Mouse (Mus musculus) neural tube, embryonic 15.5 days (tissue): ENCODE measurements around the gene Iqce. TPM values are rescaled to one million over a fixed set of nuclear protein-coding genes. Genes with fewer than 3 reads are reported as not detected.

Experiments used
- ATAC-seq: fragments of 200-750 bp; cut with Nextera tagmentation; 2 replicates; pipeline ENCODE4 v1.8.0; 2017; ENCODE audit warnings: mild to moderate bottlenecking, moderate TSS enrichment, moderate library complexity; ENCODE audit not compliant: low FRiP score
- H3K27ac ChIP-seq: fragments of 300-500 bp; sonication (generic); replicated peaks from 2 replicates; pipeline ENCODE4 v1.5.1; 2015; ENCODE audit warnings: mild to moderate bottlenecking, inconsistent platforms
- H3K27me3 ChIP-seq: fragments of 300-500 bp; sonication (generic); replicated peaks from 2 replicates; pipeline ENCODE4 v1.6.1; 2015; ENCODE audit warnings: inconsistent platforms
- H3K36me3 ChIP-seq: fragments of 300-500 bp; sonication (generic); 2 replicates; pipeline ENCODE4 v1.6.1; 2015; ENCODE audit warnings: inconsistent platforms
- H3K4me1 ChIP-seq: fragments of 300-500 bp; sonication (generic); 2 replicates; pipeline ENCODE4 v1.6.1; 2015; ENCODE audit warnings: inconsistent platforms
- H3K4me2 ChIP-seq: fragments of 300-500 bp; sonication (generic); 2 replicates; pipeline ENCODE4 v1.6.1; 2015; ENCODE audit warnings: inconsistent platforms, mild to moderate bottlenecking, moderate library complexity
- H3K4me3 ChIP-seq: fragments of 300-500 bp; sonication (generic); replicated peaks from 2 replicates; pipeline ENCODE4 v1.5.1; 2015; ENCODE audit warnings: mild to moderate bottlenecking, inconsistent platforms
- H3K9ac ChIP-seq: fragments of 300-500 bp; sonication (generic); replicated peaks from 2 replicates; pipeline ENCODE4 v1.6.1; 2015; ENCODE audit warnings: mild to moderate bottlenecking, inconsistent platforms
- H3K9me3 ChIP-seq: fragments of 300-500 bp; sonication (generic); replicated peaks from 2 replicates; pipeline ENCODE4 v1.6.1; 2016; ENCODE audit warnings: inconsistent platforms
- WGBS: fragments of 180-500 bp; shearing (Covaris S2); methylation state at CpG from one replicate; pipeline ENCODE4 v1.1.7; 2015; ENCODE audit warnings: mixed read lengths; 5-methylcytosine and 5-hydroxymethylcytosine counted together
- polyA plus RNA-seq: library from polyadenylated mRNA; unstranded; fragments of >200 nt; fragmentation: Nextera tagmentation; extraction: Ambion mirVana; gene quantifications from 2 replicates; pipeline ENCODE4 v1.2.1, GENCODE M21; 2015

Gene Iqce
- polyA plus RNA-seq, 1 experiment from 2014 or later, result 26.2 TPM

DNA sequence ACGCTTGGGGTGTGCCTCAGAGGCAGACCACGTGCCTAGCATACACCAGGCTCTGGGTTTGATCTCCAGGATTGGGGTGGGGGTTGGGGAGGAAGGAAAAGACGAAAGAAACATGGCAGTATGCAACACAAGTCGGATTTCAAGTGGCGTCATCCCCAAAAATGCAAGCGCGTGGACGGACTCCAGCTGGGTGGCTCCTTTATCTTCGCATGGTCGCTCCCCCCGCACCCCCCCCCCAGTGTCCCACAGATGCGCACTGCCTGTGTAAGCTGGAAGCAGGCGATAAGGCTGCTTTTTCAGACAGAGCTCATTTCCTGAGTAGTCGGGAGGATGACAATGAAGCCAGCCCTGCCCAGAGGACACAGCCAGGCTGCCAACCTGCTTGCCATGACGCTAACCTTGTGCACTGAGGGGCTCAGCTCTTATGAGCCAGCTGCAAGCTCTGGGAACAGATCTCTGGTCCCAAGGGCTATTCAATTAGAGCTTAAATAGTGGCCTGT is 57.4 kb downstream of the Iqce start:
- 0 out of 2 replicates have a peak overlapping the region, but pooled peaks have one; percentile 12 for H3K4me3 ChIP-seq
- no peaks in the 10 kb centered on the region for H3K27me3 ChIP-seq
- peak overlapping the region; percentile 33; the same call in 1 of the 2 replicates for H3K27ac ChIP-seq
- ATAC-seq, result no peak
- peaks cover 8% of the 10 kb centered on the region; the same call in 1 of the 2 replicates for H3K36me3 ChIP-seq
- WGBS, result 58% methylated on average over 15 of the region's 15 CpGs
- H3K4me2 ChIP-seq, result peak overlapping the region; percentile 97
- H3K4me1 ChIP-seq, result peaks cover 86% of the 10 kb centered on the region
- no peaks in the 10 kb centered on the region for H3K9me3 ChIP-seq
- H3K9ac ChIP-seq, result peak overlapping the region; percentile 100; the same call in 1 of the 2 replicates

DNA sequence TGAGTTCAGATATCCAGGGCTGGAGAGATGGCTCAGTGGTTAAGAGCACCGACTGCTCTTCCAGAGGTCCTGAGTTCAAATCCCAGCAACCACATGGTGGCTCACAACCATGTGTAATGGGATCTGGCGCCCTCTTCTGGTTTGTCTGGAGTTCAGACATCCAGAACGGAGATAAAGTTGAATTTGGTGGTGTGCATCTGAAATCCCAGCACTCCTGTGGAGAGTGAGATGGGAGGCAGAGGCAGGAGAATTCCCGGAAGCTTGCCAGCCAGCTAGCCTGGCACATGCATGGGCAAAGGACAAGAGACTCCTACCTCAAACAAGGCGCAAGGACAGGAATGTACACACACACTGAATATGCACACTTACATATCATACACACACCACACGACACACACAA is 57.9 kb downstream of the Iqce start:
- Histone ChIP-seq H3K4me3 (no peak overlapping the region), H3K4me1 (peaks cover 86% of the 10 kb centered on the region), H3K36me3 (peaks cover 8% of the 10 kb centered on the region; the same call in 1 of the 2 replicates), H3K27me3 (no peaks in the 10 kb centered on the region), H3K9ac (no peak overlapping the region), H3K4me2 (peak overlapping the region; percentile 97; the same call in 1 of the 2 replicates), H3K27ac (no peak overlapping the region), H3K9me3 (no peaks in the 10 kb centered on the region)
- no peak for ATAC-seq
- 84% methylated on average over 6 of the region's 6 CpGs for WGBS

DNA sequence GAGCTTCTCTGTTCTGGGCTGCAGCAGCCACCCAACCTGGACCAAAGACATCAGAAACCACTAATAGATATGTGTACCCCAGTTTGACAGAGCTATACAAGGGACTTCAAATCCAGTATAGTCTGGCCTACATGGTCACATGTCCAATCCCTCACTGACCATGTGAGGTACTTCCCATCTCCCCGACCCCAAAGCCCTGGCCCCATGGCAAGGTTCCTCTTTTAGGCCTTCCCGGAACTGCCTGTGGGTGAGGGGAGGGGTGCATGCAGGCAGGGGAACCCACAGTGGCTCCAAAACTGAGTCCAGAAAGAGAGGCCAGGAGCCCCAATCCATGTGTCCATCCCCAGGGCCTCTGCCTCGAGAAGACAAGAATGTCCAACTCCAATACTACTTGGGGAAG is 60.1 kb downstream of the Iqce start:
- no peaks in the 10 kb centered on the region for H3K27me3 ChIP-seq
- no peaks in the 10 kb centered on the region for H3K9me3 ChIP-seq
- no peak overlapping the region for H3K9ac ChIP-seq
- peaks cover 16% of the 10 kb centered on the region for H3K36me3 ChIP-seq
- no peak overlapping the region for H3K4me3 ChIP-seq
- 77% methylated on average over 3 of the region's 3 CpGs for whole genome bisulfite sequencing
- no peak overlapping the region for H3K4me2 ChIP-seq
- H3K4me1 ChIP-seq, result peaks cover 93% of the 10 kb centered on the region
- H3K27ac ChIP-seq, result peak overlapping the region; percentile 42; the same call in 1 of the 2 replicates
- no peak for ATAC-seq

DNA sequence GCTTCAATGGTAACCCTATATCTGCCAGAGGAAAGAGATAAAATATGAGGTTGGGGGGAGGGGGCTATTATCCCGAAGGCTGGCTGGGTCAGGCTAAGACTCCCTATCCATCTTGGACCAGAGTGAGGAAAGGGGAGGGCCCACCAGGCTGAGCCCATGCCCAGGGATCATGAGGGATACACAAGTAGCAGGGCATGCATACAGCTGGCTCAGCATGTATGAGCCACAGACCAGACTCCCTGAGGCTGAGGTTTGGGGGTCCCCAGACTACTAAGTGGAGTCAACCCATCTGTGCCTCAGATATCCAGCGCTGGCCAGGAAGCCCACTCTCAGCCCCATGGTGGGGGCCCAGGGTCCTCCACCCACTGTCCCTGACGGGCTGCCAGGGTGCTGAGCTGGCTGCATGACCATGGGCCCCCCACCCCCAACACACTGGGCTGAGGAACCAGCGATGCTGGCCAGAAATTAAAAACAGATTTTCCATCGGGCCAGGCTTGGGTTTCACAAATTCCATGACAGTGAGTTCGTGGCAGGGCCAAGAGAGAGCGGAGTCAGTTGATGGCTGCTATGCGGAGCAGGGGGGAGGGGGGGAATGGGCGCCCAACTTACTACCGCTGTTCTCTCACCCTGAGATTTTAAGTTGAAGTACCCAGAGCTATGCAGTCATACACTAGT is 60.8 kb downstream of the Iqce start:
- Histone ChIP-seq H3K9me3 (no peaks in the 10 kb centered on the region), H3K27ac (peak overlapping the region; percentile 42), H3K9ac (no peak overlapping the region), H3K27me3 (no peaks in the 10 kb centered on the region), H3K4me2 (peak overlapping the region; percentile 9; the same call in 1 of the 2 replicates), H3K36me3 (peaks cover 19% of the 10 kb centered on the region), H3K4me1 (peaks cover 90% of the 10 kb centered on the region), H3K4me3 (no peak overlapping the region)
- 64% methylated on average over 10 of the region's 10 CpGs for WGBS
- 0 out of 2 replicates have a peak, but pooled peaks have one; percentile 14 for ATAC-seq

DNA sequence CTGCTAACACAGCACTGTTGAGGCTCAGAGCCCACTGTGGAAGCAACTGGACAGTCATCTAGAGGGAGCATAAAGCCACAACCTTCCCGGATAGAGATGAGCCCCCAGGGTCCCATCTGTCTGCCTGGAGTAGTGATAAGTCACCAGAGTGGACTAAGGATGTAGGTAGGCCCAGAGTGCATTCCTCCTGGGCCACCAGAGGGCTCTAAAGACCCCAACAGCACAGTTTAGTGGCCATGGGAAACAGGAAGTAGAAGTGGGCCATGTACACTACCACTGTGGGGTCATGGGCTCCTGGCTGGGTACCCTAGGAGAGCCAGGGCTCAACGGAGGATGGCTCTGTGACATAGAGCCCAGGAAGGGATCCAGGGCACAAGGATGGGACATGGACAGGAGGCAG is 61.4 kb downstream of the Iqce start:
- Histone ChIP-seq H3K27ac (peak overlapping the region; percentile 42), H3K4me1 (peaks cover 84% of the 10 kb centered on the region), H3K4me2 (no peak overlapping the region), H3K9ac (no peak overlapping the region), H3K36me3 (peaks cover 22% of the 10 kb centered on the region), H3K9me3 (no peaks in the 10 kb centered on the region), H3K27me3 (no peaks in the 10 kb centered on the region), H3K4me3 (no peak overlapping the region)
- 49% methylated on average over 2 of the region's 2 CpGs for WGBS
- ATAC-seq, result no peak

DNA sequence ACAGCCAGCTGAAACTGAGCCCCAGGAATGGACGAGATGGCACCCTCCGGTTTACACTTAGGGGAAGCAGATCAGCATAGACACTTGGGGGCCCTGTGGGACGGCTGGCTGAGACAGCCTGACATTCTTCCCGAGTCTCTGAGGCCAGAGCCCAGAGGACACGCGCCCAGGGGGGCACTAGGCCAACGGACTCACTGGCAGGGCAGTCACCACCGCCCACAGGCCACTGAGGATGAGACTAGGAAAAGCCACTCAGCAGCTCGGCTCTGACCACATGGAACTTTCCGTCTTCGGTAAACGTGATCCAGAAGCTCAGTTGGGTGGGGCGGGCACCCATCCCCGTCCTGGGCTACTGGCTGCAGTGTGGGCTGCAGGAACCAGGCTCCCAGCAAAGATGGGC is 62.3 kb downstream of the Iqce start:
- no peak overlapping the region for H3K9ac ChIP-seq
- peaks cover 32% of the 10 kb centered on the region for H3K36me3 ChIP-seq
- H3K27me3 ChIP-seq, result no peaks in the 10 kb centered on the region
- peaks cover 75% of the 10 kb centered on the region for H3K4me1 ChIP-seq
- H3K4me3 ChIP-seq, result no peak overlapping the region
- H3K4me2 ChIP-seq, result no peak overlapping the region
- ATAC-seq, result no peak
- WGBS, result 70% methylated on average over 14 of the region's 14 CpGs
- no peak overlapping the region for H3K27ac ChIP-seq
- no peaks in the 10 kb centered on the region for H3K9me3 ChIP-seq

DNA sequence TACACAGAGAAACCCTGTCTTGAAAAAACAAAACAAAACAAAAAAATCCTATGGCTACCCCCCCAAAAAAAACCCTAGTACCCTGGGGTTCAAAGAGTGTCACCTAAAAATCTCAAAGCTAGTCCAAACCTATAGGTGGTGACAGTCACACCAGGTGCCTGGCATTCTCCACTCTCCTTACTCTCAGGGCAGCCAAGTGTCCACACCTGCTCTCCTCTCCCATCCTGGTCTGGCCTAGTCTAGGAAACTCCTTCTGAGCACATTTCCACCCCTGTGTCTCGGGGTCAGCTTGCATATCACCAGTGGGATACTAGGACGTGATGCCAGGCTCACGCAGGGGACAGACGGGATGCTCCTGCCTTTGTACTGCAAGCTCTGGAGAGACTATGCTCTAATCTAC is 62.9 kb downstream of the Iqce start:
- H3K9ac ChIP-seq, result no peak overlapping the region
- no peaks in the 10 kb centered on the region for H3K27me3 ChIP-seq
- no peak overlapping the region for H3K4me3 ChIP-seq
- H3K4me2 ChIP-seq, result no peak overlapping the region
- H3K36me3 ChIP-seq, result peaks cover 35% of the 10 kb centered on the region
- ATAC-seq, result no peak
- 88% methylated on average over 4 of the region's 4 CpGs for WGBS
- no peaks in the 10 kb centered on the region for H3K9me3 ChIP-seq
- H3K4me1 ChIP-seq, result peaks cover 69% of the 10 kb centered on the region
- no peak overlapping the region for H3K27ac ChIP-seq

DNA sequence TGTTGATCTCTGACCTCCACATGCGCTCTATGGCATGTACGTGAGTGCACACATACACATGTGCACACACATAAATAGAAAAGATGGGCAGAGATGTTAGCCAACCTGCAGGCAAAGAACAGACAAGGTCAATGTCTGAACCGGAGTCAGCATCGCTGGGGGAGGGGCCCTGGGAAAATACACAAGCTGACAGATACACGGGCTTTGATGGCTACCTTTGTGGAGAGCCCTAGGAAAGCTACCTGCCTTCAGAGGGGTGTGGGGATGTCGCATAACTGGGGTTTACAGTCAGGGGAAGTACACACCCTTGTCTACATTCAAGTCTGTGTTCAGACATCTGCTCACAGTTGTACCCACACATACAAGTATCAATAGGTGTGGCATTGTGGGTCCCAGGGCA is 63.7 kb downstream of the Iqce start:
- Histone ChIP-seq H3K9me3 (no peaks in the 10 kb centered on the region), H3K27me3 (no peaks in the 10 kb centered on the region), H3K9ac (no peak overlapping the region), H3K27ac (no peak overlapping the region), H3K4me2 (no peak overlapping the region), H3K4me1 (peaks cover 61% of the 10 kb centered on the region), H3K4me3 (no peak overlapping the region), H3K36me3 (peaks cover 36% of the 10 kb centered on the region)
- WGBS, result 91% methylated on average over 6 of the region's 6 CpGs
- no peak for ATAC-seq

DNA sequence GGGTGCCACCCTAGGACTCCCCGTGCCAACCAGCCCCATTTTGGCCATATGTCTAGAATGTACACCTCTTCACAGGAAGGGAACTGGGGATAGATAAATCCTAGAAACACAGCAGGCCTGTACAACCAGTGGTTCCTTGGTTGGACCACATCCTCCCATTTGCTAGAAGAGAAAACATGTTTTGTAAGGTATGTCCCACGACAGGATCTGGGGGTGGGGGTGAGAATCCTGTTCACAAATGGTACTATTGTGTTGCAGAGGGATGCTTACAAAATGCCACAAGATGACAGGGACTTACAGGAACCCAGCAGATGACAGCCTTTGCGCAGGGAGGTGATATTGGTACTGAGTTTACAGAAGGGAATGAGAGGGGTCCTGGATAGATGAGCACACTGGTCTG is 64.2 kb downstream of the Iqce start:
- Histone ChIP-seq H3K9ac (no peak overlapping the region), H3K27me3 (no peaks in the 10 kb centered on the region), H3K36me3 (peaks cover 41% of the 10 kb centered on the region), H3K4me2 (no peak overlapping the region), H3K9me3 (no peaks in the 10 kb centered on the region), H3K27ac (0 out of 2 replicates have a peak overlapping the region, but pooled peaks have one; percentile 2), H3K4me1 (peaks cover 56% of the 10 kb centered on the region), H3K4me3 (no peak overlapping the region)
- 91% methylated on average over 3 of the region's 3 CpGs for WGBS
- no peak for ATAC-seq

DNA sequence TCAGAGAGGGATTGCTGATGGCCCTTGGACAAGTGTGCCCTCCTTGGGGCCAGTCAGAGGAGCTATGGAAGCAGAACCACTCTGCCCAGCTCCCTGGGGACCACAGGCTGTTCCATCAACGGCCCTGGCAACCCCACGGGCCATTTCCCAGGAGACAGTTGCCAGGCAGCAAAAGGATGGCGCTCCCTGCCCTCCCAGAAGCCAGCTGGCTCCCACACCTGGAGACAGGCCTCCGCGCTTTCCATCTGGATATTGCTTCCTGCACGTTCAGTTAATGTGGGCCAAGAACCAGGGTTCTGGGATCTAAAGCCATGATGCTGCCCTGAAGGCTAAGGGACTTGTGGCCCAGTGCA is 65.1 kb downstream of the Iqce start:
- Histone ChIP-seq H3K4me1 (peaks cover 47% of the 10 kb centered on the region), H3K9ac (no peak overlapping the region), H3K4me2 (no peak overlapping the region), H3K36me3 (peaks cover 50% of the 10 kb centered on the region), H3K9me3 (no peaks in the 10 kb centered on the region), H3K27me3 (no peaks in the 10 kb centered on the region), H3K27ac (peak overlapping the region; percentile 2; the same call in 1 of the 2 replicates), H3K4me3 (no peak overlapping the region)
- no peak for ATAC-seq
- 41% methylated on average over 6 of the region's 6 CpGs for WGBS

DNA sequence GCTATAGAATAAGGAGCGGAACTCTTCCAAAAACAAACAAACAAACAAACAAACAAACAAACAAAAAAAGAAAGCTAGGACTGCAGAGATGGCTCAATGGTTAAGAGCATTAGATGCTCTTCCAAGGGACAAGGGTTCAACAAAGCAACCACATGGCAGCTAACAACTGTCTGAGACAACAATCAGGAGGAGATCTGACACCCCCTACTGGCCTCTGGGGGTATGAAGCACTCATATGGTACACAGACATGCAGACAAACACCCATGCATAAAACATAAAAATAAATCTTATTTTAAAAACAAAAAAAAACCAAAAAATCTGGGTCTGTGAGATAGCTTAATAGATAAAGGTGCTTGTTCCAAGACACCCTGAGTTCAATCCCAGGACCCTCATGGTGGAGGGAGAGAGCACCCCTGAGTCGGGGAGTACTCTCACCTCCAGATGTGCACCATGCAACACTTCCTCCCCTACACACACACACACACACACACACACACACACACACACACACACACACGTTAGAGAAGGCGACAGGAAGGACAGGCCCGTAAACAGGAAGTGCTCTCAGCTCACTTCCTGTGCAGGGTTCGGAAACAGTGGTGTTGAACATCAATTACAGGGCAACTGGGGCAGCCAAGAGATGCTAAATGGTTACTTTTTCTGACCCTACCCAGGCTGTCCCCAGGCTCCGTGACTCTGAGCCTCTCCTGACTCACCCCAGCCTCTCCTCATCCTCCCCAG is 65.7 kb downstream of the Iqce start:
- H3K36me3 ChIP-seq, result peaks cover 56% of the 10 kb centered on the region
- H3K4me3 ChIP-seq, result no peak overlapping the region
- WGBS, result 84% methylated on average over 7 of the region's 7 CpGs
- H3K9me3 ChIP-seq, result no peaks in the 10 kb centered on the region
- no peaks in the 10 kb centered on the region for H3K27me3 ChIP-seq
- H3K27ac ChIP-seq, result no peak overlapping the region
- H3K4me2 ChIP-seq, result no peak overlapping the region
- peaks cover 41% of the 10 kb centered on the region for H3K4me1 ChIP-seq
- H3K9ac ChIP-seq, result no peak overlapping the region
- ATAC-seq, result no peak
